Mouse (Mus musculus) regulatory T cell (primary cell): ENCODE data around the gene Ccl2.

ENCODE experiments used
- in situ Hi-C: fragments of 300-600 bp; cut with MboI, MseI; formaldehyde crosslinking; loops from one replicate; pipeline ENCODE4 v1.15.1; 2025; ENCODE audit warnings: high pct_unique_total_duplicates

Gene Ccl2

GRCm38 (mm10) chr11:82032678-82033344, 2.6 kb upstream of the Ccl2 start:
- in situ Hi-C loops: no loop called here

- in situ Hi-C loops: no loop called here
Measured at GRCm38 (mm10) chr11:82034446-82034845, 925 bp upstream of the Ccl2 start.

GRCm38 (mm10) chr11:82035857-82036256, 486 bp downstream of the Ccl2 start:
- in situ Hi-C loops: no loop called here

- in situ Hi-C loops: no loop called here
Measured at GRCm38 (mm10) chr11:82038535-82038934, 3.2 kb downstream of the Ccl2 start, which contains the start of gene Gm17268. Gm17268 (minus strand) TSS chr11:82038562.

GRCm38 (mm10) chr11:82039132-82039660, 3.8 kb downstream of the Ccl2 start:
- in situ Hi-C loops: no loop called here

GRCm38 (mm10) chr11:82041671-82042080, 6.3 kb downstream of the Ccl2 start:
- in situ Hi-C loops: loop anchor here (10.0 kb wide), 1 partner anchor 133 kb away; no protein-coding TSS in a partner anchor

GRCm38 (mm10) chr11:82045471-82045870, 10.1 kb downstream of the Ccl2 start, which contains the start of gene Ccl7:
Ccl7 (plus strand) TSS chr11:82045712.
- in situ Hi-C loops: loop anchor here (10.0 kb wide), 1 partner anchor 129 kb away; no protein-coding TSS in a partner anchor

- in situ Hi-C loops: loop anchor here (10.0 kb wide), 1 partner anchor 127 kb away; no protein-coding TSS in a partner anchor
Measured at GRCm38 (mm10) chr11:82047746-82048415, 12.5 kb downstream of the Ccl2 start.

- in situ Hi-C loops: no loop called here
Measured at GRCm38 (mm10) chr11:82053849-82054248, 18.5 kb downstream of the Ccl2 start.

- in situ Hi-C loops: no loop called here
Measured at GRCm38 (mm10) chr11:82057646-82058045, 22.3 kb downstream of the Ccl2 start, which contains the start of gene Ccl11. Ccl11 (plus strand) TSS chr11:82057823.

GRCm38 (mm10) chr11:82062226-82062625, 26.9 kb downstream of the Ccl2 start:
- in situ Hi-C loops: no loop called here

- in situ Hi-C loops: no loop called here
Measured at GRCm38 (mm10) chr11:82063454-82063853, 28.1 kb downstream of the Ccl2 start.

GRCm38 (mm10) chr11:82066953-82067571, 31.7 kb downstream of the Ccl2 start:
- in situ Hi-C loops: no loop called here

- in situ Hi-C loops: no loop called here
Measured at GRCm38 (mm10) chr11:82071076-82071475, 35.7 kb downstream of the Ccl2 start.

GRCm38 (mm10) chr11:82072374-82072773, 37.0 kb downstream of the Ccl2 start:
- in situ Hi-C loops: no loop called here

- in situ Hi-C loops: no loop called here
Measured at GRCm38 (mm10) chr11:82072984-82073383, 37.6 kb downstream of the Ccl2 start.

GRCm38 (mm10) chr11:82073686-82074085, 38.3 kb downstream of the Ccl2 start:
- in situ Hi-C loops: no loop called here

- in situ Hi-C loops: no loop called here
Measured at GRCm38 (mm10) chr11:82077031-82077430, 41.7 kb downstream of the Ccl2 start.

- in situ Hi-C loops: no loop called here
Measured at GRCm38 (mm10) chr11:82078136-82078730, 42.9 kb downstream of the Ccl2 start.

- in situ Hi-C loops: no loop called here
Measured at GRCm38 (mm10) chr11:82080865-82081264, 45.5 kb downstream of the Ccl2 start.

GRCm38 (mm10) chr11:82084360-82084759, 49.0 kb downstream of the Ccl2 start:
- in situ Hi-C loops: no loop called here
